Mouse (Mus musculus) liver, postnatal 0 days (tissue): ENCODE data around the gene Pdik1l.
"Not testable (repeated sequence)": the region's sequence is repeated elsewhere in the genome, so short reads cannot be mapped to it uniquely, and the experiment has no call there.

Source experiments
- CTCF ChIP-seq: sonication (generic); IDR thresholded peaks from 2 replicates; pipeline ENCODE4 v1.5.1; 2016; ENCODE audit warnings: antibody characterized with exemption, low read depth
- EP300 ChIP-seq: IDR thresholded peaks from 2 replicates; pipeline ENCODE4 v1.6.1; 2016; ENCODE audit warnings: antibody characterized with exemption, low read depth, mild to moderate bottlenecking

- not testable (repeated sequence) for TF ChIP-seq CTCF, EP300
Observed at GRCm38 (mm10) chr4:134296096-134296495, 8.4 kb upstream of the Pdik1l start.
